Mouse (Mus musculus): ENCODE data around the gene A630076J17Rik. TPM values are rescaled to one million over a fixed set of nuclear protein-coding genes. Genes with fewer than 3 reads are reported as not detected.

The A630076J17Rik gene
- total RNA-seq, 1 experiment from 2014 or later = not detected

DNA sequence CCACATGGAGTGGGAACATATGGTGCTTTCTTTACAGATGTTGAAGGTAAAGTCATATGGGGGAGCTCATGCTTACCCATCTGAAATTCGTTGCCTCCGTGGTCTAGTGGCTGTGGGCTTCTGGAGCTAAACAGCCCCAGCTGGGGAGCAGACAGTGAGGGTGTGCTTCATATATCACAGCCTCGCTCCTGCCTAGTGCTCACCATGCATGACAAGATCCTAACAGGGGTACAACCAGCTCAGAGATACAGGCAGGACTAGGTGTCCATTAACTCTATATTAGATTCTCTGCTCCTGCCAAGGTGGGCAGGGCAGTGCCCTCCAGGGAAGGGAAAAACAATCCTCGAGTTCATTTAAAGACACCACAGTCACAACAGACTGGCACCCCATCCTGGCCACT lies 788 bp downstream of the A630076J17Rik start:
- DNase-seq = no peak

GRCm38 (mm10) chr3:107233351-107233813 lies 3.0 kb downstream of the A630076J17Rik start:
- peak; percentile 76 for DNase-seq

DNA sequence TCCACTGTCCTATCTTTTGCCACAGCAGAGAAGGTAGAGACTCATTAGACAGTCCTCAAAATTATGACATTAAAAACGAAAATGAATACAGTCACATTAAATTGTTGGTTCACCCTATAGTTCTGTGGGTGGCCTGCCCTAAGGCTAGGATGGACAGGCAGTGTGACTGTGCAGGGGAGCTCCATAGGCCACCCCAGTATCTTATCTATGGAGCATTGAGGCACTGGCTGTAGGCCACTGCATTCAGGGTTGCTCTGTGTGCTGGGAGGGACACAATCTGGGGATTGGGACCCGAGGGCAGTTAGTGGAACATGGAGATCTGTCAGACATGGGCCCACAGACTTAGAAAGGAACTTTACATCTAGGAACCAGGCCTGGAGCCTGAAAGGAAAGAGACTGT lies 3.5 kb downstream of the A630076J17Rik start:
- no peak for DNase-seq

DNA sequence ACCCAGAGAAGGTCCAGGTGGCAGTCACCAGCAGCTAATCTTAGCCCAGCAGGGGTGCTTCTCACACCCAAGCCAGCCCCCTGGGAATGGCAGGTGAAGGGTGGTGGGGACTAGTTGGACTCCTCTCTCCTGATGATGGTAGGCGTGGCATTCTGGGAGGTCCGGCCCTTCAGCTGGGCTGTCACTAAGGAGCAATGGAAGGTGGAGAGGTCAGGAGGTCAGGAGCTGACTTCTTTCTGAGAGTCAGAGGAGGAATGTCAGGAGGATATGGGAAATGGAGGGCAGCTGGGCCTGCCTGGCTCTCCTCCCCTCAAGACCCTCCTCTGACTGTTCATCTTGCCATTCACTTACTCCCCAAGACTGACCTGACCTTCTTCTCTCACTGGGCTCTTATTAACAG lies 7.6 kb downstream of the A630076J17Rik start:
- no peak for DNase-seq

DNA sequence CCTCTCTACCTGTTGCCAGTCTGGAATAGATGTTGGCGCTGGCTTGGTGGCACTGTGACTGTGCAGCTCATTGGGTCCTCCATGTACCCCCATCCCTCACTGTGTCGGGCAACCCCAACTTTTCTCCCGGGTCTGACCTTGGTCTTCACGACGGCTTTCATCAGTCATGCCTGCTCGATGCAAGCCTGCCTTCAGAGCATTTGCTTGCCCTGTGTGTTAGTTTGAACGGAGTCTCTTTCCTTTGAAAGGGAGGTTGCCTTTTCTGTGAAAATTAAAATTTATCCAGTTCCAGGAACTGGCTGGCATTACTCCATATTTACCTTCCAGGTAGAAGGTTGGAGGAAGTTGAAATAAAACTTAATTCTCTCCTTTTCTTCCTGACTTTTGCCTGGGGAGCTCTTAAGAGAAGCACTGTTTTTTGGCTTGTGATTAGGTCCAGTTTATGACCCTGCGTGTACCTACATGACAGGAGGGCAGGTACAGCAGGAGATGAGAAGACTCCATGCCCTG lies 8.1 kb downstream of the A630076J17Rik start:
- no peak for DNase-seq

DNA sequence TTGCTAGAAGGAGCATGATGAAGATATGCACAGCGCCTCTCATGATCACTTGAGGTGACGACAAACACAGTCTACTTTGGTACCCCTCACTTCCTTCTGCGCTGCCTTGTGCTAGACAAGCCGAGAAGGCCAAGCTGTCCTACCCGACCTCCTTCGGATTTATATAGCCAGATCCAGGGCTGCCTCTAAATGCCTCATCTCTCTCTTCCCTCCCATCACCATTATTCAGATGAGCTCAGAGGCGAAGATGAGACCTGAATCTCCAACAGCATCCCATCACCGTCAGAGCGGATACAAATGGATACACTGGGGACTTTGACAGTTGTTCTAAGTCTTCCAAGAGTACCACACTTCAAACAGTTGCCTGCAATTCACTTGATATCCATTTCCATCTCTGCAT lies 9.2 kb downstream of the A630076J17Rik start, which contains the start of gene Prok1:
Gene Prok1, minus strand, starts transcription at position 101 of the 400 bp plus-strand sequence.
- no peak for DNase-seq

GRCm38 (mm10) chr3:107241389-107242094 lies 11.1 kb downstream of the A630076J17Rik start:
- no peak for DNase-seq

DNA sequence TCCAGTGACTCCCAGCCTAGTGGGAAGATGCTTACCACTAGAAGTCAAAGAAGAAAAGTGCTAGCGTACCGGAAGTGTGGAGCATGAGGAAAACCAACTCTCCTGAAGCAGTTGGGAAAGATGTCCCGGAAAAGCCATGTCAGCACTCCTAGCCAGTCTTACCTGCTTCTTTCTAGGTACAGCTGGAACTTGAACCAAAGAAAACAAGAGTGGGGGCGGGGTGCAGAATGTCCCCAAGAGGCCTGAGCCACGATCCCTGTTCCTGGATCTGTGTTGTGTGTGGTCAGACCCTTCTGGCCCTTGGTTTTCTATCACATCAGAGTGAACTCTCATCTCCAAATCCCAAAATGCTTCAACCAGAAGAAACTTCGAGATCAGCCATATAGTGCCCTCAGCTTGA lies 16.5 kb downstream of the A630076J17Rik start:
- DNase-seq = no peak

DNA sequence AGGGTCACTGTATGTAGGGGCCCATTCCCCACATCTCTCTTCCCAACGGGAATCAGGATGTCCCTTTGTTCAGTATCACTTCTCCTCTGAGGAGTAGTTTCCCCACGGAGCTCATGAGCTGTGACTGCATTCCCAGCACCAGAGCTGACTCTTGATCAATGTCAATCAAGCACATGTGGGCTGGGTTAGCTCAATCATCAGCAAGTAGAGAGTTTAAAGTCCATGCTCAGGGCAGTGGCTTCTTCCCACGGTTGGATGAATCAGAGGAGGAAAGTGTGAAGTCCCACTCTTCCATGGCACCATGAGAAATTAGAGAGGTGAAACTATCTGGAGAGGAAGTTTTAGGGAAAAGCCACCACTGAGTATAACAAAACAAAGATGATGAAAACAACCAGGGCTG lies 18.6 kb downstream of the A630076J17Rik start:
- DNase-seq = no peak

DNA sequence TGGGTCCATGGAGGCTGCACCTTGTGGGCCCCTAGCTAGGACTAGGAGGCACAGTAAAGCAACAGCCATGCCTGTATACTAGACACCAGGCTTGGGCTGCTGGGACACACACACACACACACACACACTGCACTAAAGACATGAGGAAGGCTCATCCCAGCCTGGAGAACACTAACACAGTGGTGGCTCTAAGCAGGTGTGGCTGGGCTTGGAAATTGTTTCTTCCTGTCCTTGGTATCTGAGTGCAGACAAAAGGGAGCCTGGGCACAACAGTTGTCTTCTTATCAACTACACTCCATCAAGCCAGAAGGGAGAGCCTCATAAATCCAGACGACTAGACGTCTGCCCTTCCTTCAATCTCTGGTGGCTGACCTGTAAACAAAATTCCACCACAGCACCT lies 19.9 kb downstream of the A630076J17Rik start:
- DNase-seq = no peak

GRCm38 (mm10) chr3:107252035-107252434 lies 21.6 kb downstream of the A630076J17Rik start:
- no peak for DNase-seq

GRCm38 (mm10) chr3:107253925-107254324 lies 23.5 kb downstream of the A630076J17Rik start:
- no peak for DNase-seq

DNA sequence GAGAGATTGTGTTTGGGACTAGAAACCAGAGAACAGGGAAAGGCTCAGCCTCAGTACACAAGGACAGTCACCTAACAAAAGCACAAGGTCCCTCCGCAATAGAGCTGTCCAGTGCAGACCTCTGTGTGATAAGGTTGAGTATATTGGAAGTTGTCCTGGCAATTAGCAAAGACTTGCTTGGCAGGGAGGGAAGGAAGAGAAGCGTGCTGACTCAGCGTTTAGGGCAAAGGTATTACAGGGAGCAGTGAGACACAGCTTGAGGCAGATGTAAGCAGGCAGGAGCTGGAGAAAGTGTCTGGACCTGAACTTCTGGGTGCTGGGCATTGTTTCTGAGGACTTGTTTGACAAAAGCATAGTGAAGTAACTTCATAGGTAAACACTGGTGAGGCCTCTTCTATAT lies 25.6 kb downstream of the A630076J17Rik start:
- no peak for DNase-seq

DNA sequence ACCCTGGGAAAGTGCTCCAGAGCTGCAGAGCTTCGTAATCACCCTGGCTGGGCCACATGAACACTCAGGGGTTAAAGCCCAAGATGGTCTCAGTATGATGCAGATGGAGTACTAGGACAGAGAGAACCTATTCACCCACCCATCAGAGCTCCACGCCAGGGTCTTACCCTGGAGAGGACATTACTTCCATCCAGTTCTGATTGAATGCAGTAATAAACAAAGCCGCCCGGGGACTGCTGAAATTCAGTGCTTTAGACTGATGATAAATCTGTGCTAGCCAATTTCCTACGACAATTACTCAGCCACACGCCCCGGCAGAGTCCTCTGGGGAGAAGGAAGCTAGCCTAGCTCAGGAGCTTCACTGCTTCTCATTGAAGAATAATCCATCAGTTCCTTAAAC lies 26.3 kb downstream of the A630076J17Rik start:
- DNase-seq = no peak

DNA sequence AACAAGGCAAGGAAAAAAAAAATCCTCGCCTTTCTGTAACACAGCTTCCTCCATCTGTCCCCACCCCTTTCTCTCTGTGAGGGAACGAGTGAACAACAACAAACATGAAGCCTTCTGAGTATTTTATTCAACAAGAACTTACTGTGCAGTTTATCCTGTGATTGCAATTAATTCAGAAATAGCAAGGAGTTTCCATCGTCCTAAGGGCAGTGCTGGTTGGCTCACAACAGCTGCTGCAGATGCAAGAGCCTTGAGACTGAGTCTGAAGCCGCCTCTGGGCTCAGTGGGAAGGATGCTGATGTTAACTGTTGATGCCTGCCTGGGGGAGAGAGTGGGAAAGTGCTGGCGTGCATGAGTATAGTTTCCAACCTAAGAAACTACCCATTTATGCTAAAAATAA lies 27.5 kb downstream of the A630076J17Rik start:
- no peak for DNase-seq

DNA sequence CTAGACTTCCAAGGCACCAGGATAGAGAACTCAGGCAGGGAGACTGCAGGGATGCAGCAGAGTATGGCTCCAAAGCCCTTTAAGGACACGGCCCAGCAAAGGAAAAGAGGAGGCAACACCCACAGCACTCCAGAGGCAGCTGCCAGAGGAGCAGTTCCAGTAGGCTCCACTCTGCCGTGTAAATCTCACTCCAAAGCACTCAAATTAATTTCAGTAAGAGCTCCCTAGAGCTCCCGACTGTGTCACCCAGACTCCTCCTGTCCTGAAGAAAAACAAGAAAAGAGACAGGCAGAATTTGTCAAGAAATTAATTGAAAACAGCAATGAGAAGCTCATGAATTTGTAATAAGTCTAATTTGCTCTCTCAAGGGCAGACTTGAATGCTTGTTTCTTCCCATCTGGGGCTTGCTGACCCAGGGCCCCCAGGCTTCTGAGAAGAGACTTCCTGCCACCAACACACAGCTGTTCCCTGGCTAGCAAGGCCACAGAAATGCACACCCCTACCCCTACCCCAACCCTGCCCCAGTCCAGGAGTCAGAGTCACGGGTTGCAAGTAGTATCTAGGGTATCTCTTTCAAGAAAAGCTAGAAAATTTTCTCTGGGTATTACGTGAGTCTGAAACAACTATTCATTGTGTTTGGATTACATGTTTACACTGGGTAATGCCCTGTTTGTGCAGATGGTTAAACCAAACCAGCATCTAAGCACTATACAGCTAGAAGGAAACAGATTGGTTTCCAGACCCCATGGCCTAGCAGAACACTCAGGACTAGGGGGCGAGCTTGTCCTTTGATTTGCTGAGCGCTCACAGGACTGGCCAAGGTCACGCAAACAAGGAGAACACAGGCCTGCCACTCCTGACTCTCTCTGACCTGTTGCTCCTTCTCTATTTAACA lies 30.8 kb downstream of the A630076J17Rik start:
- no peak for DNase-seq

DNA sequence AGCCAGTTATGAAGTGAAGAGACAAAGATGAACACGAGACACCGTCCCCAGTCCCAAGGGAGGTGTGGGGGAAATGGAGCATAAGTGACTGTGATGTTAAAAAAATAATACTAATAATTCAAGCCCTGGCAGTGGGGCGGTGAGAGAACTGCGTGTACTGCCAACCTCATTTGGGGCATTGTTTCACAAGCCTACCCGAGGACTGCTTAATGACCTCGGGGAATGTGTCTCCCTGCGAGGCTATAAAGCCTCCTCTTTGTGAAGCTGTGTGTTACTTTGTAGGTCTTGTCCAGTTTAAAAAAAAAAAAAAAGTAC lies 31.4 kb downstream of the A630076J17Rik start:
- peak; percentile 31 for DNase-seq

DNA sequence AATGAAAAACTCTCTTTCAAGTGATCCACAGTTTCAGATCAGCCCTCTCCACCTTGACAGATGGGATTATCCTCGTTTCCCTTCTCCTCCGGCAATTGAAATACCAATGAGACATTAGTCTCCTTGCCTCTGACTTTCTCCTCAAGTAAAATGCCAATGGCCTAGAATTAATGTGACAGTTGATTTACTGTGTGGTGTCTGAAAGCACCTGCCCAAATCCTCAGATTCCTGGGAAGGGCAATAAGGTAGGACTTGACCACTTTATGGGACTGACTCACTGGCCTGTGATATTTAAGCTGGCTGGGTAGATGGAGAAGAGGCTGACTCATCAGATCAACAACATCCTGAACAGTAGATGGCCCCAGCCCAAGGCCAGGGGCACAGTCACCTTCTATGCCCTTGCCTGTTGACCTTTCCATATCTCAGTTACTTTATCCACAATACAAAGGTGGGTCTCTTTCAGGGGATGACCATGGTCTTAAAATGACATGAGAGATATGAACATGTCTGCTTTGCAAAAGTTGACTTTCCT lies 36.5 kb downstream of the A630076J17Rik start:
- no peak for DNase-seq

- no peak for DNase-seq
Observed at GRCm38 (mm10) chr3:107272433-107272832, 42.0 kb downstream of the A630076J17Rik start.

DNA sequence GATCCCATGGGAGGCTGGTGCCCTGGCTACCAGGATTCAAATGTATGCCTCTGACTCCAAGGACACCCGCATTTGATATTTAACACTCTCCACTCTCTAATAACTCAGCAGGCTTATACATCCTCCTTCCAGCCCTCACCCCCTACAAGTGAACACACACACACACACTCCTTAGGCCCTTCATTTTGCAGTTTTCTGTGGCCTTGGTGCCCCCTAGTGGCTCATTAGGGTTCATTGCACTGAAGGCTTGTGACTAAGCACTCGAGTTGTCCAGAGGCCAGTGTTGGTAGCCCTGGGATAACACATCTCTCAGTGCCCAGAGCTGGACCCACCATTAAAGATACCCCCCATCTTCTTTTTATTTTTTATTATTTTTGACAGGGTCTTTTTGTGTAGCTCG lies 43.4 kb downstream of the A630076J17Rik start:
- peak; percentile 43 for DNase-seq

GRCm38 (mm10) chr3:107275351-107275750 lies 44.9 kb downstream of the A630076J17Rik start:
- DNase-seq = no peak

DNA sequence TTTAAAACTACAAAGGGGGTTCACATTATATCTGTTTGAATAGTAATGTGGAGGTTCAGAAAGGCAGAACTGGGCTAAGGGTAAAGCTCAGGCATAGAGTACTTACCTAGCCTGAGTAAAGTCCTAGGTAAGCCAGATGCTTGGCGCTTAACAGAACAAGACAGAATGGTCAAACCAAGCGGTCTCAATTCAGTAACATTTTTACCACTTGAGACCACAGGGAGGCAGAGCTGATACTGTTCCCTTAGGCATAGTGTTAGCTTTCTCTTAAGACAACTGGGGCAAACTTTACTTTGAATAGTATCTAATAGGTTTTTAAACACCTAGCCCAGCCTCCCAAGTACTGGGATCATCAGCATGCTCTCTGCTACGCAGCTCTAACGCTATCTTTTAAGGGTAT lies 45.6 kb downstream of the A630076J17Rik start:
- DNase-seq = no peak

- no peak for DNase-seq
Observed at GRCm38 (mm10) chr3:107276626-107277025, 46.2 kb downstream of the A630076J17Rik start.

All from adrenal gland, postnatal 25 days (tissue).